Mouse (Mus musculus) left cerebral cortex, postnatal 4 days (tissue): ENCODE measurements around the gene Cmc2. TPM values are rescaled to one million over a fixed set of nuclear protein-coding genes. Genes with fewer than 3 reads are reported as not detected.

Experiments
- DNase-seq: peaks from one replicate; pipeline ENCODE4 v3.0.0-alpha.2; 2022
- intact Hi-C: fragments of 180-260 bp; cut with DNase I; formaldehyde crosslinking; loops from one replicate; pipeline ENCODE4 v1.15.1; 2025
- total RNA-seq, 2 experiments: library from RNA; stranded (reverse); gene quantifications; 2 replicates each; pipeline ENCODE4 v1.2.3; 2021

Cmc2 gene
- total RNA-seq, 2 experiments from 2014 or later, result 7.7 to 9.8 TPM

- intact Hi-C loops, result no loop called here
- DNase-seq, result no peak
Observed at GRCm38 (mm10) chr8:116862191-116862590, 59.1 kb downstream of the Cmc2 start.

GRCm38 (mm10) chr8:116852042-116852441 is 69.2 kb downstream of the Cmc2 start:
- intact Hi-C loops, result no loop called here
- DNase-seq, result no peak

GRCm38 (mm10) chr8:116848042-116848441 is 73.2 kb downstream of the Cmc2 start:
- no peak for DNase-seq
- intact Hi-C loops, result no loop called here

- intact Hi-C loops, result no loop called here
- no peak for DNase-seq
Observed at GRCm38 (mm10) chr8:116842678-116843077, 78.6 kb downstream of the Cmc2 start.

Other genes starting within 250 kb of the Cmc2 start
- 10 to 100 TPM; 18.4 to 20.8 TPM for gene Cdyl2, start 188.5 kb downstream of the Cmc2 start, total RNA-seq
- 1 to 10 TPM; 3.8 to 4.7 TPM for gene Cenpn, start 275 bp upstream of the Cmc2 start, total RNA-seq
- gene Atmin, start 21.9 kb upstream of the Cmc2 start, total RNA-seq, result 10 to 100 TPM; 27.7 to 30.1 TPM
- gene 1700030J22Rik, start 57.5 kb upstream of the Cmc2 start, total RNA-seq, result 10 to 100 TPM; 11.9 to 13.3 TPM
- gene Gcsh, start 72.1 kb upstream of the Cmc2 start, total RNA-seq, result 10 to 100 TPM; 34.8 to 39.4 TPM
- not detected for gene Pkd1l2, start 161.0 kb upstream of the Cmc2 start, total RNA-seq
- gene Bco1, start 174.4 kb upstream of the Cmc2 start, total RNA-seq, result under 1 TPM in 1 of 2 experiments, not detected in 1; 0.22 TPM
- gene Gan, start 236.7 kb upstream of the Cmc2 start, total RNA-seq, result 10 to 100 TPM; 30.6 to 34.4 TPM